Mouse (Mus musculus) 416B (cell line): ENCODE results near the gene Ssr2.

ENCODE experiments used
- DNase-seq: peaks from one replicate; pipeline ENCODE4 v3.0.0; 2011; ENCODE audit warnings: low read depth

Ssr2 gene

GRCm38 (mm10) chr3:88541622-88542401 lies 33.9 kb upstream of the Ssr2 start:
- DNase-seq: no peak

- no peak for DNase-seq
These were observed 33.2 kb upstream of the Ssr2 start for GRCm38 (mm10) chr3:88542486-88542885.

- no peak for DNase-seq
These were observed 32.5 kb upstream of the Ssr2 start for GRCm38 (mm10) chr3:88543174-88543573.

- DNase-seq: peak; percentile 86
These were observed 31.8 kb upstream of the Ssr2 start for GRCm38 (mm10) chr3:88543651-88544410.

- peak; percentile 71 for DNase-seq
These were observed 31.2 kb upstream of the Ssr2 start for GRCm38 (mm10) chr3:88544514-88544913.

GRCm38 (mm10) chr3:88544955-88545591 lies 30.6 kb upstream of the Ssr2 start:
- no peak for DNase-seq

- no peak for DNase-seq
These were observed 28.8 kb upstream of the Ssr2 start for GRCm38 (mm10) chr3:88546674-88547418.

GRCm38 (mm10) chr3:88548180-88548917 lies 27.3 kb upstream of the Ssr2 start, which contains the start of gene Rab25:
Gene Rab25, minus strand, starts transcription at chr3:88548300.
- DNase-seq: no peak

- no peak for DNase-seq
These were observed 24.1 kb upstream of the Ssr2 start for GRCm38 (mm10) chr3:88551586-88551985.

- no peak for DNase-seq
These were observed 23.5 kb upstream of the Ssr2 start for GRCm38 (mm10) chr3:88552082-88552645.

GRCm38 (mm10) chr3:88552676-88553524 lies 22.8 kb upstream of the Ssr2 start, which contains the start of gene Lamtor2:
Gene Lamtor2, minus strand, starts transcription at chr3:88553074.
- DNase-seq: peak; percentile 98

GRCm38 (mm10) chr3:88553525-88553879 lies 22.2 kb upstream of the Ssr2 start, which contains the start of gene Ubqln4:
Gene Ubqln4, plus strand, starts transcription at chr3:88553758.
- peak; percentile 89 for DNase-seq

GRCm38 (mm10) chr3:88553880-88554586 lies 21.6 kb upstream of the Ssr2 start:
- DNase-seq: peak; percentile 72

- no peak for DNase-seq
These were observed 20.5 kb upstream of the Ssr2 start for GRCm38 (mm10) chr3:88555069-88555605.

GRCm38 (mm10) chr3:88555731-88556130 lies 19.9 kb upstream of the Ssr2 start:
- no peak for DNase-seq

GRCm38 (mm10) chr3:88556616-88557015 lies 19.1 kb upstream of the Ssr2 start:
- no peak for DNase-seq

- no peak for DNase-seq
These were observed 16.1 kb upstream of the Ssr2 start for GRCm38 (mm10) chr3:88559596-88559995.

- DNase-seq: peak; percentile 59
These were observed 13.7 kb upstream of the Ssr2 start for GRCm38 (mm10) chr3:88561989-88562388.

- no peak for DNase-seq
These were observed 12.2 kb upstream of the Ssr2 start for GRCm38 (mm10) chr3:88563442-88563841.
